Mouse (Mus musculus): Measurements from ENCODE around the gene Spag17. TPM values are rescaled to one million over a fixed set of nuclear protein-coding genes. Genes with fewer than 3 reads are reported as not detected.

Spag17 gene
- polyA plus RNA-seq, 1 experiment, result not detected

DNA sequence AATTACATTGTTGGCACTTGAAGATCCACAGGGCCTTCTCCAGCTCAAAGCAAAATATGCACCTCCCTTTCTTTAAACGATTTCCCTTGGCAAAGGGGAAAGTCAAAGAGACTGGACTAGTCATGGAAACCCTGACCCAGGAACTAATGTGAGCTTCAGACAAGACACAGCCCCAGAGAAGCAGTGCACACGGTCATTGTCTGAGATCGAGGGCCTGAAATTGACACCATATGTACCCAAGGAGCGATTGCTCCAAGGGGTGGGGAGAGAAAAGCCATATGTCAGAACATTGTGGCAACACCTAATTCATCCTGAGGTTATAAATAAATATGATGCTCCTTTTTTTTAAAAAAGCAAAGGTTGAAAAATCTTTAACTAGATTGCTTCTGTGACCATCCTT, 80.7 kb downstream of the Spag17 start:
- H3K4me3 ChIP-seq (ENCODE audit: insufficient read depth, poor library complexity, severe bottlenecking), result no peak overlapping the region
- H3K79me2 ChIP-seq (ENCODE audit: control insufficient read depth, insufficient read depth), result no peaks in the 10 kb centered on the region
- no peak overlapping the region for H3ac ChIP-seq (ENCODE audit: control insufficient read depth, insufficient read length, low read depth)
- no peaks in the 10 kb centered on the region for H3K36me3 ChIP-seq (ENCODE audit: control insufficient read depth, insufficient read depth)
- H3K79me3 ChIP-seq (ENCODE audit: low read depth), result no peaks in the 10 kb centered on the region
- H3K27me3 ChIP-seq (ENCODE audit: control insufficient read depth, insufficient read depth, insufficient read length), result peaks cover 5% of the 10 kb centered on the region
- TF ChIP-seq CEBPB (IDR thresholded peaks at IDR 0.05; ENCODE audit: low read depth) (no peak), MYOD1 (IDR thresholded peaks at IDR 0.05; ENCODE audit: control insufficient read depth, insufficient read length, low read depth) (no peak), USF1 (IDR thresholded peaks at IDR 0.05; ENCODE audit: low read depth) (no peak), MAX (IDR thresholded peaks at IDR 0.05) (no peak), MYOG (IDR thresholded peaks at IDR 0.05; ENCODE audit: control insufficient read depth, extremely low read depth, insufficient read length) (no peak), CTCF (IDR thresholded peaks at IDR 0.05; ENCODE audit: control insufficient read depth, insufficient read depth, insufficient read length) (no peak), FOSL1 (IDR thresholded peaks at IDR 0.05; ENCODE audit: insufficient read depth, low read length, poor library complexity, severe bottlenecking) (no peak)

DNA sequence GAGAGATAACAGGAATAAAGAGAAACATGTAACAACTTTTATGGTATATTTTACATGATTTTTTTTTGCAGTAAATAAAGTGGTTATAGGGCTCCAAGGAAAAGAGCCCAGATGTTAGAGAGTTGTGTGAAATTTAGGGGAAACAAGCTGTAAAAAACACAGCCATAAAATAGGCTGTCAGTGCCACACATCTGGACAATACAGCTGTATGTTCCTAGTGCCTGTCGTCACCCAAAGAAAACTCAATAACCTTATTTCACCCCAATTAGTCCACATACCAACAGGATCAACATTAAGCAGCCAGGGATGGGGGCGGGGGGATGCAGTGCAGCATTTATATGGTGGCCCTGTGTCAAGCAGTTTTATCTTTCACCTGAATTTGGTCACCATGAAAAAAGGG, 81.1 kb downstream of the Spag17 start:
- no peaks in the 10 kb centered on the region for H3K36me3 ChIP-seq (ENCODE audit: control insufficient read depth, insufficient read depth)
- H3K79me3 ChIP-seq (ENCODE audit: low read depth), result no peaks in the 10 kb centered on the region
- no peaks in the 10 kb centered on the region for H3K79me2 ChIP-seq (ENCODE audit: control insufficient read depth, insufficient read depth)
- TF ChIP-seq MYOD1 (IDR thresholded peaks at IDR 0.05; ENCODE audit: control insufficient read depth, insufficient read length, low read depth) (no peak), MYOG (IDR thresholded peaks at IDR 0.05; ENCODE audit: control insufficient read depth, extremely low read depth, insufficient read length) (no peak), CTCF (IDR thresholded peaks at IDR 0.05; ENCODE audit: control insufficient read depth, insufficient read depth, insufficient read length) (no peak), CEBPB (IDR thresholded peaks at IDR 0.05; ENCODE audit: low read depth) (no peak), MAX (IDR thresholded peaks at IDR 0.05) (no peak), FOSL1 (IDR thresholded peaks at IDR 0.05; ENCODE audit: insufficient read depth, low read length, poor library complexity, severe bottlenecking) (no peak), USF1 (IDR thresholded peaks at IDR 0.05; ENCODE audit: low read depth) (no peak)
- H3ac ChIP-seq (ENCODE audit: control insufficient read depth, insufficient read length, low read depth), result no peak overlapping the region
- H3K27me3 ChIP-seq (ENCODE audit: control insufficient read depth, insufficient read depth, insufficient read length), result peaks cover 5% of the 10 kb centered on the region
- H3K4me3 ChIP-seq (ENCODE audit: insufficient read depth, poor library complexity, severe bottlenecking), result no peak overlapping the region

DNA sequence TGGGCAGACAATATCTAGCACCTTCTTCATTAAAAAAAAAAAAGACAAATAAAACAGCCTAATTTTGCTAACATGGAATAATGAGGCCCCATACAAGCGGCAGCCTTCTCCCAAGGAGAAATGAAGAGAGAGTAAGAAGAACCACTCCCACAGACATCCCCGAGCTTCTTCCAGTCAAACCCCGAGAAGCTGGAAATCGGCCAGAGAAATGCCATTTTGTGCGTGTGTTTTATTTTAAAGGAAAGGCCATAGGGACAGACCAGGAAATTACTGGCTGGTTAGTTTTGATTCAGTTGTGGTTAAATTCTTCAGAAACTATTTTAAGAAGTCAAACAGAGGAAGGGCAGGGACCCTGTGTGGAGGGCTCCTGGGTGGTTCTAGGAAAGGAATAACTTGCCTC, 85.6 kb downstream of the Spag17 start:
- no peak overlapping the region for H3ac ChIP-seq (ENCODE audit: control insufficient read depth, insufficient read length, low read depth)
- H3K27me3 ChIP-seq (ENCODE audit: control insufficient read depth, insufficient read depth, insufficient read length), result no peaks in the 10 kb centered on the region
- no peaks in the 10 kb centered on the region for H3K36me3 ChIP-seq (ENCODE audit: control insufficient read depth, insufficient read depth)
- no peak for TF ChIP-seq CEBPB (IDR thresholded peaks at IDR 0.05; ENCODE audit: low read depth)
- TF ChIP-seq MYOG (IDR thresholded peaks at IDR 0.05; ENCODE audit: control insufficient read depth, extremely low read depth, insufficient read length), result no peak
- no peak for TF ChIP-seq USF1 (IDR thresholded peaks at IDR 0.05; ENCODE audit: low read depth)
- TF ChIP-seq FOSL1 (IDR thresholded peaks at IDR 0.05; ENCODE audit: insufficient read depth, low read length, poor library complexity, severe bottlenecking), result no peak
- no peak for TF ChIP-seq CTCF (IDR thresholded peaks at IDR 0.05; ENCODE audit: control insufficient read depth, insufficient read depth, insufficient read length)
- TF ChIP-seq MYOD1 (IDR thresholded peaks at IDR 0.05; ENCODE audit: control insufficient read depth, insufficient read length, low read depth), result no peak
- no peak for TF ChIP-seq MAX (IDR thresholded peaks at IDR 0.05)
- no peaks in the 10 kb centered on the region for H3K79me3 ChIP-seq (ENCODE audit: low read depth)
- H3K79me2 ChIP-seq (ENCODE audit: control insufficient read depth, insufficient read depth), result no peaks in the 10 kb centered on the region
- no peak overlapping the region for H3K4me3 ChIP-seq (ENCODE audit: insufficient read depth, poor library complexity, severe bottlenecking)

DNA sequence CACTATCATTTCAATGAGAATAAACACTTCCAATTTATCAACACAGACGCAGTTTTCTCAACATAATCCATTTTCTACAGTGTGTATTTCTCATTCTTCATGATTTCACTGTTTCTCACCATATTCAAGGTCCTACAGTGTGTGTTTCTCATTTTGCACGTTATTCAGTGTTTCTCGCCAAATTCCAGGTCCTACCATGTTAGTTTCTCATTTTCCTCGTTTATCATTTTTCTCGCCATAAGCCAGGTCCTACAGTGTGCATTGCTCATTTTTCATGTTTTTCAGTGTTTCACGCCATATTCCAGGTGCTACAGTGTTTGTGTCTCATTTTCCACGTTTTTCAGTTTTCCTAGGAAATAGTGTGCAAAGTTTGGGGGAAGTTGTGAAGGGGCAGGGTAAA, 95.8 kb downstream of the Spag17 start:
- Histone ChIP-seq H3K36me3 (ENCODE audit: control insufficient read depth, insufficient read depth) (no peaks in the 10 kb centered on the region), H3K79me3 (ENCODE audit: low read depth) (no peaks in the 10 kb centered on the region), H3K79me2 (ENCODE audit: control insufficient read depth, insufficient read depth) (no peaks in the 10 kb centered on the region), H3K4me3 (ENCODE audit: insufficient read depth, poor library complexity, severe bottlenecking) (no peak overlapping the region), H3K27me3 (ENCODE audit: control insufficient read depth, insufficient read depth, insufficient read length) (no peaks in the 10 kb centered on the region), H3ac (ENCODE audit: control insufficient read depth, insufficient read length, low read depth) (no peak overlapping the region)
- TF ChIP-seq USF1 (IDR thresholded peaks at IDR 0.05; ENCODE audit: low read depth), result no peak
- TF ChIP-seq MYOG (IDR thresholded peaks at IDR 0.05; ENCODE audit: control insufficient read depth, extremely low read depth, insufficient read length), result no peak
- TF ChIP-seq CEBPB (IDR thresholded peaks at IDR 0.05; ENCODE audit: low read depth), result no peak
- no peak for TF ChIP-seq CTCF (IDR thresholded peaks at IDR 0.05; ENCODE audit: control insufficient read depth, insufficient read depth, insufficient read length)
- TF ChIP-seq MAX (IDR thresholded peaks at IDR 0.05), result no peak
- TF ChIP-seq FOSL1 (IDR thresholded peaks at IDR 0.05; ENCODE audit: insufficient read depth, low read length, poor library complexity, severe bottlenecking), result no peak
- no peak for TF ChIP-seq MYOD1 (IDR thresholded peaks at IDR 0.05; ENCODE audit: control insufficient read depth, insufficient read length, low read depth)

DNA sequence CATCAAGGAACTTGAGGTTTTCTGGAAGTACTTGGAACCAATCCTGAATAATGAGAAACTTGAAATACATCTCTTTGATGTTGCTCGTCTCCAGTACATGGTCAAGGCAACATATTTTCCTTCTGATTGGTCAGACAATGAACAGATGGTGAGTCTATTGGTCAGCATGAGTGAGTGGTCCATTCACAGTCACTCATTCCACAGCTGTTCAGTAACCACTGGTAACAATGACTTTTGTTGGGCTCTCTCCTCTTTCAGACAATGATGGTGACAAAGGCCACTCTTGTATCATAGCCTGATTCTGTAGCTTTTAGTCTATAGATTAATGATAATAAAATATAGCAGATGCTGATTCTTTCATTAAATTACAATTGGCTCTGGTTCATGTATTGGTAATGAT, 119.5 kb downstream of the Spag17 start:
- TF ChIP-seq CTCF (IDR thresholded peaks at IDR 0.05; ENCODE audit: control insufficient read depth, insufficient read depth, insufficient read length) (no peak), CEBPB (IDR thresholded peaks at IDR 0.05; ENCODE audit: low read depth) (no peak), MYOG (IDR thresholded peaks at IDR 0.05; ENCODE audit: control insufficient read depth, extremely low read depth, insufficient read length) (no peak), MYOD1 (IDR thresholded peaks at IDR 0.05; ENCODE audit: control insufficient read depth, insufficient read length, low read depth) (no peak), FOSL1 (IDR thresholded peaks at IDR 0.05; ENCODE audit: insufficient read depth, low read length, poor library complexity, severe bottlenecking) (no peak), MAX (IDR thresholded peaks at IDR 0.05) (no peak), USF1 (IDR thresholded peaks at IDR 0.05; ENCODE audit: low read depth) (no peak)
- H3K79me3 ChIP-seq (ENCODE audit: low read depth), result no peaks in the 10 kb centered on the region
- no peak overlapping the region for H3K4me3 ChIP-seq (ENCODE audit: insufficient read depth, poor library complexity, severe bottlenecking)
- H3K27me3 ChIP-seq (ENCODE audit: control insufficient read depth, insufficient read depth, insufficient read length), result no peaks in the 10 kb centered on the region
- H3K79me2 ChIP-seq (ENCODE audit: control insufficient read depth, insufficient read depth), result no peaks in the 10 kb centered on the region
- no peaks in the 10 kb centered on the region for H3K36me3 ChIP-seq (ENCODE audit: control insufficient read depth, insufficient read depth)
- no peak overlapping the region for H3ac ChIP-seq (ENCODE audit: control insufficient read depth, insufficient read length, low read depth)

DNA sequence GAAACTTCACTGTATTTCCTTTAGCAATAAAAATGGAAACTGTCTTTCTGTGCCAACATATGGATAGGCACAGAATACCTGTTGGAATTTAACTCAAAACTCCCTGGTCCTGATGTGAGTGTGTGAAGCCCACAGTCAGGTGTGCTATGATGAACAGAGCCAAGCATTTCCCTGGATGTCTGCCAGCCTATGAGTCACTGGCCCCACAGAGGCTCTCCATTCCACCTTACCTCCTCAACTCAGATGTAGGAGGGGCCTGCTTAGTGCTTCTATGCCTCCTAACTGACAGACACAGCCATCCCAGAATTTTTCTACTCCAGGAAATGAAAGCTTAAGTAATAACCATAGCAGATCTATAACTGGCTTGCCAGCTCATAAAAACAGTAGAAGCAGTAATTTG, 124.6 kb downstream of the Spag17 start:
- Histone ChIP-seq H3K79me3 (ENCODE audit: low read depth) (no peaks in the 10 kb centered on the region), H3K27me3 (ENCODE audit: control insufficient read depth, insufficient read depth, insufficient read length) (no peaks in the 10 kb centered on the region), H3K36me3 (ENCODE audit: control insufficient read depth, insufficient read depth) (no peaks in the 10 kb centered on the region), H3K4me3 (ENCODE audit: insufficient read depth, poor library complexity, severe bottlenecking) (no peak overlapping the region), H3ac (ENCODE audit: control insufficient read depth, insufficient read length, low read depth) (no peak overlapping the region), H3K79me2 (ENCODE audit: control insufficient read depth, insufficient read depth) (no peaks in the 10 kb centered on the region)
- TF ChIP-seq MAX (IDR thresholded peaks at IDR 0.05) (no peak), USF1 (IDR thresholded peaks at IDR 0.05; ENCODE audit: low read depth) (no peak), CTCF (IDR thresholded peaks at IDR 0.05; ENCODE audit: control insufficient read depth, insufficient read depth, insufficient read length) (no peak)

All from C2C12 (cell line).